Mouse (Mus musculus) embryonic facial prominence, embryonic 13.5 days (tissue): ENCODE results near the gene Frmd6. TPM values are rescaled to one million over a fixed set of nuclear protein-coding genes. Genes with fewer than 3 reads are reported as not detected.

ENCODE experiments used
- ATAC-seq: fragments of 200-750 bp; cut with Nextera tagmentation; 2 replicates; pipeline ENCODE4 v1.8.0; 2017; ENCODE audit warnings: low read depth; ENCODE audit not compliant: insufficient number of reproducible peaks, insufficient read depth, low FRiP score, low TSS enrichment
- H3K27ac ChIP-seq: fragments of 300-500 bp; sonication (generic); 2 replicates; pipeline ENCODE4 v1.5.1; 2015; ENCODE audit warnings: moderate library complexity, mild to moderate bottlenecking, inconsistent platforms
- H3K27me3 ChIP-seq: fragments of 300-500 bp; sonication (generic); 2 replicates; pipeline ENCODE4 v1.6.1; 2015; ENCODE audit warnings: mild to moderate bottlenecking, inconsistent platforms
- H3K36me3 ChIP-seq: fragments of 300-500 bp; sonication (generic); 2 replicates; pipeline ENCODE4 v1.6.1; 2015; ENCODE audit warnings: mild to moderate bottlenecking, inconsistent platforms
- H3K4me1 ChIP-seq: fragments of 300-500 bp; sonication (generic); 2 replicates; pipeline ENCODE4 v1.6.1; 2015; ENCODE audit warnings: inconsistent platforms
- H3K4me2 ChIP-seq: fragments of 300-500 bp; sonication (generic); 2 replicates; pipeline ENCODE4 v1.6.1; 2015; ENCODE audit warnings: moderate library complexity, mild to moderate bottlenecking, inconsistent platforms
- H3K4me3 ChIP-seq: fragments of 300-500 bp; sonication (generic); 2 replicates; pipeline ENCODE4 v1.5.1; 2015; ENCODE audit warnings: mild to moderate bottlenecking, inconsistent platforms
- H3K9ac ChIP-seq: fragments of 300-500 bp; sonication (generic); 2 replicates; pipeline ENCODE4 v1.6.1; 2015; ENCODE audit warnings: mild to moderate bottlenecking, inconsistent platforms
- H3K9me3 ChIP-seq: fragments of 300-500 bp; sonication (generic); 2 replicates; pipeline ENCODE4 v1.6.1; 2016; ENCODE audit warnings: inconsistent platforms
- WGBS: fragments of 180-500 bp; shearing (Covaris S2); methylation state at CpG from one replicate; pipeline ENCODE4 v1.1.7; 2015; ENCODE audit warnings: mixed read lengths; 5-methylcytosine and 5-hydroxymethylcytosine counted together
- polyA plus RNA-seq: library from polyadenylated mRNA; unstranded; fragments of >200 nt; fragmentation: Nextera tagmentation; extraction: Ambion mirVana; gene quantifications from 2 replicates; pipeline ENCODE4 v1.2.1, GENCODE M21; 2015

Gene Frmd6
- polyA plus RNA-seq, 1 experiment from 2014 or later = 72.0 TPM

DNA sequence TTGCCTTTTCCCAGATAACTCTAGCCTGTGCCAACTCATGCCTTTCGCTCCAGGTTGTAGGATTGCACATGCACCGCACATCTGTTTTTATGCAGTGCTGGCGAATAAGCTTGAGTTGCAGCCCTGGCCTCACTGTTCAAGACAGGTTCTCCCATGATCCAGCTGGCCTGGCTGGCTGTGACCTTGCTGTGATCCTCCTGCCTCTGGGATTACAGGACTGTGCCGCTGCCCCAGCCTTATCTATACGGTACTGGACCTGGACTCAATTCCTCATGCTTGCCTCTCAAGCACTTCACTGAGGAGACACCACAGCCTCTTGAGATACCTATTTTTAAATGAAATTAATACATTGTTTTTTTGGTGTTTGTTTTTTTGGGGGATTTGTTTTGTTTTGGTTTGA is 118.9 kb downstream of the Frmd6 start:
- H3K9ac ChIP-seq = no peak overlapping the region
- H3K27me3 ChIP-seq = no peaks in the 10 kb centered on the region
- H3K4me2 ChIP-seq = no peak overlapping the region
- H3K36me3 ChIP-seq = peaks cover 57% of the 10 kb centered on the region
- H3K4me1 ChIP-seq = 0 out of 2 replicates have a peak, but pooled peaks cover 4% of the 10 kb centered on the region
- H3K4me3 ChIP-seq = no peak overlapping the region
- no peak for ATAC-seq
- no peaks in the 10 kb centered on the region for H3K9me3 ChIP-seq
- 94% methylated on average over 5 of the region's 5 CpGs for WGBS
- H3K27ac ChIP-seq = no peak overlapping the region

DNA sequence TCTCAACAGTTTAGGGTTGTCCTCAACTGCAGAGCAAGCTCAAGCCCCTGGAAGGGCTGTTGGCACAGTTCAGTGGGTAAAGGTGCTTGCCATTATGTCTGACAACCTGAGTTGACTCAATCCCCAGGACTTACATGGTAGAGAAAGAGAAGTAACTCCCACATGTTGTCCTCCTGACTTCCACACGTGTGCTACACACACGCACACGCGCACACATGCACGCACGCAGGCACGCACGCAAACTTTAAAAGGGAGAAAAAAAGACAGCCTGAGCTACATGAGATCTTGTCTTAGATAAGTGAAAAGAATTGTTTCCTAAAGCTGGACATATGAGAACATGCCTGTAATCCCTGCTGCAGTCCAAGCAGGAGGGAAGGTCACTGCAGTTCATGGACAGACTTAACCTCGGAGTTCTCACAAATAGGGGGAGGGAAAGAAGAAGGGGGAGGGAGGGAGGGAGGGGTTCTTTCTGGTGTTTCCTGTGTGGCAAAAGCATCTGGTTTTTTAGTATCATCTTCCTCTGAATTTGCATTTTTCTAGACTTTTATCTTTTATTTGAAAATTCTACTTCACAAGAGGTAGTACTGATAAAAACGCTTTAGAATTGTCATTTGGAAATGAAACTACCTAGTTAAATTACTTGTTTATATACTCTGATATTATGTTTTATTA is 121.4 kb downstream of the Frmd6 start:
- Histone ChIP-seq H3K27ac (no peak overlapping the region), H3K4me2 (no peak overlapping the region), H3K9ac (no peak overlapping the region), H3K27me3 (no peaks in the 10 kb centered on the region), H3K4me3 (no peak overlapping the region), H3K36me3 (peaks cover 66% of the 10 kb centered on the region), H3K9me3 (no peaks in the 10 kb centered on the region), H3K4me1 (no peaks in the 10 kb centered on the region)
- 94% methylated on average over 10 of the region's 10 CpGs for WGBS
- no peak for ATAC-seq

Other genes with a start within 250 kb of the Frmd6 start
- gene Actr10, start 112.3 kb downstream of the Frmd6 start, polyA plus RNA-seq = 201 and 244 TPM in 2 replicates
- gene Psma3, start 149.1 kb downstream of the Frmd6 start, polyA plus RNA-seq = 638 and 649 TPM in 2 replicates
- 41.8 and 44.3 TPM in 2 replicates for gene Arid4a, start 190.5 kb downstream of the Frmd6 start, polyA plus RNA-seq